Mouse (Mus musculus) forebrain, embryonic 10.5 days (tissue): ENCODE data around the gene Cox17. TPM values are rescaled to one million over a fixed set of nuclear protein-coding genes. Genes with fewer than 3 reads are reported as not detected.

Source experiments
- DNase-seq: peaks from one replicate; pipeline ENCODE4 v3.0.0-alpha.2; 2017; ENCODE audit warnings: low spot score; ENCODE audit errors: extremely low spot score
- H3K27ac ChIP-seq: fragments of 300-500 bp; sonication (generic); 2 replicates; pipeline ENCODE4 v1.5.1; 2016; ENCODE audit warnings: mild to moderate bottlenecking
- H3K27me3 ChIP-seq: fragments of 300-500 bp; sonication (generic); 2 replicates; pipeline ENCODE4 v1.6.1; 2016; ENCODE audit warnings: mild to moderate bottlenecking; ENCODE audit not compliant: poor library complexity, severe bottlenecking
- H3K36me3 ChIP-seq: fragments of 300-500 bp; sonication (generic); replicated peaks from 2 replicates; pipeline ENCODE4 v1.6.1; 2016; ENCODE audit warnings: mild to moderate bottlenecking, moderate library complexity
- H3K4me1 ChIP-seq: fragments of 300-500 bp; sonication (generic); 2 replicates; pipeline ENCODE4 v1.6.1; 2016
- H3K4me3 ChIP-seq: fragments of 300-500 bp; sonication (generic); 2 replicates; pipeline ENCODE4 v1.5.1; 2016; ENCODE audit warnings: mild to moderate bottlenecking, moderate library complexity
- H3K9me3 ChIP-seq: fragments of 300-500 bp; sonication (generic); 2 replicates; pipeline ENCODE4 v1.6.1; 2016; ENCODE audit warnings: mild to moderate bottlenecking, moderate library complexity
- WGBS: fragments of 180-500 bp; shearing (Covaris S2); methylation state at CpG from one replicate; pipeline ENCODE4 v1.1.7; 2016; 5-methylcytosine and 5-hydroxymethylcytosine counted together
- polyA plus RNA-seq: library from polyadenylated mRNA; unstranded; fragments of >200 nt; fragmentation: Nextera tagmentation; extraction: Ambion mirVana; gene quantifications from 2 replicates; pipeline ENCODE4 v1.2.1, GENCODE M21; 2016

The Cox17 gene
- polyA plus RNA-seq, 1 experiment from 2014 or later = 134 TPM

- no peaks in the 10 kb centered on the region for H3K9me3 ChIP-seq
- H3K4me3 ChIP-seq = no peak overlapping the region
- H3K27ac ChIP-seq = no peak overlapping the region
- peaks cover 7% of the 10 kb centered on the region for H3K4me1 ChIP-seq
- no peak for DNase-seq
- H3K36me3 ChIP-seq = peaks cover 49% of the 10 kb centered on the region
- H3K27me3 ChIP-seq = no peaks in the 10 kb centered on the region
Measured at GRCm38 (mm10) chr16:38352851-38353250, 6.1 kb downstream of the Cox17 start.

DNA sequence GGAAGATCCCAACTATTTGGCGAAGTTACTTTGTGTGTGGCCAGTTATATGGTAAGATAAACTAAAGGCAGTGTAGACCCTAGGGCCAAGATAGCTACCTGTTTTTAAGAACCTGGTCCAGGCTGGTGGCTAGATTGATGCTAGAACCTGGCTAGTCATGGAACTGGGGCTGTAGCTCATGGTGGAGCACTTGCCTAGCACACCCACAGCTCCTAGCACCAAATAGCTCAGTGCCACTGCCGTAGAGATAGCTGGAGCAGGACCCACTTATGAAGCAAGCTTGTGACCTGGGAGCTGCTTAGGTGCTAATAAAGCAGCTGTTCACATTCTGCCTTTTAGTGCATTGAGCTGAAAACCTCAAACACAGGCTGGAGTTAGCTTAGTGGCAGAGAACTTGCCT lies 6.9 kb downstream of the Cox17 start:
- Histone ChIP-seq H3K4me3 (no peak overlapping the region), H3K27me3 (no peaks in the 10 kb centered on the region), H3K4me1 (no peaks in the 10 kb centered on the region), H3K9me3 (no peaks in the 10 kb centered on the region), H3K36me3 (peaks cover 49% of the 10 kb centered on the region), H3K27ac (no peak overlapping the region)
- WGBS = 90% methylated on average over 2 of the region's 2 CpGs
- DNase-seq = no peak

- H3K4me3 ChIP-seq = no peak overlapping the region
- no peaks in the 10 kb centered on the region for H3K27me3 ChIP-seq
- no peak for DNase-seq
- H3K4me1 ChIP-seq = no peaks in the 10 kb centered on the region
- 90% methylated on average over 5 of the region's 5 CpGs for WGBS
- no peak overlapping the region for H3K27ac ChIP-seq
- peaks cover 43% of the 10 kb centered on the region for H3K36me3 ChIP-seq
- no peaks in the 10 kb centered on the region for H3K9me3 ChIP-seq
Measured at GRCm38 (mm10) chr16:38354185-38354913, 7.6 kb downstream of the Cox17 start.

DNA sequence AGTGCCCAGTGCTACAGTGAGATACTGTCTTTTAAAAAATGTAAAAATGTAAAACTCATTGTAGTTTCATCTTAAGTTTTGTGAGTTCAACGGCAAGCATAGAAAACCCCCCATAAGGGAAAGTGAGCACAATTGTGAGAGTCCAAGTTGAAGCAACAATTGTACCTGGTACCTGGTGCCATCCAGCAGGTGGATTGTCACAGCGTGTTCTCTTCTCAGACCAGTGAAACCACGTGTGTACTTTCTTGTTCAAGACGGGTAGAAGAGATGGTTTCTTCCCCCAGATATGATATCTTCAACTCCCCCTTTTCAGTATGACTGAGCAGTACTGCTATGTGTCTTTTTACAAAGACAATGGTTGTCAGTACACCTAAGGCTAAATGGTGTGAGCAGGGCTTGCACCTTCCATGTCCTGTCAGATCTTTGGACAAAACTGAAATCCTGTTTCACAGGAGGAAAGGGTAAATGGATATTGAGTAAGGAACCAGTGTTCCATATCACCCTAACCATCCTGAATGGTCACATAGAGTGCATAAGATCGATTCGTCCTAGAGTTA lies 11.5 kb downstream of the Cox17 start:
- 90% methylated on average over 6 of the region's 6 CpGs for WGBS
- Histone ChIP-seq H3K27ac (no peak overlapping the region), H3K4me3 (no peak overlapping the region), H3K9me3 (no peaks in the 10 kb centered on the region), H3K27me3 (no peaks in the 10 kb centered on the region), H3K4me1 (peaks cover 11% of the 10 kb centered on the region; the same call in 1 of the 2 replicates), H3K36me3 (peaks cover 8% of the 10 kb centered on the region)
- DNase-seq = no peak

DNA sequence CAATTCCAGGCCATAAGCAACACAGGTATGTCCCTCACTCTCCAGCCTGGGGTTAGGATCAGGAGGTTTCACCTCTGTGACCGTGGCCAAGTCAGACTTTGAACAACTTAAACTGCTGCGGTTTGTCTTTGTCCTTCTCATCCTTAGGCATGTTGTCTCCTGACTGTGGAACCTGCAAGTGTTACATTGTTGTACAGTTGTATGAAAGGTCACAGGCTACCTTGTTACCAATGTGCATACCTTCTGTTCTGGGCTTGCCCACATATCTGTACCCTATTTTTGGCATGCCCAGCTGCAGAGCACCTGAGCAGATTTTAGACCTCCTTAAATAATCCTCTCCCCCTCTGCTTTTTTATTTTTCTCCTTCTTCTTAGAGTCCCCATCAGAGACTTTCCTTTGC lies 12.4 kb downstream of the Cox17 start:
- 0 out of 2 replicates have a peak, but pooled peaks cover 3% of the 10 kb centered on the region for H3K36me3 ChIP-seq

DNA sequence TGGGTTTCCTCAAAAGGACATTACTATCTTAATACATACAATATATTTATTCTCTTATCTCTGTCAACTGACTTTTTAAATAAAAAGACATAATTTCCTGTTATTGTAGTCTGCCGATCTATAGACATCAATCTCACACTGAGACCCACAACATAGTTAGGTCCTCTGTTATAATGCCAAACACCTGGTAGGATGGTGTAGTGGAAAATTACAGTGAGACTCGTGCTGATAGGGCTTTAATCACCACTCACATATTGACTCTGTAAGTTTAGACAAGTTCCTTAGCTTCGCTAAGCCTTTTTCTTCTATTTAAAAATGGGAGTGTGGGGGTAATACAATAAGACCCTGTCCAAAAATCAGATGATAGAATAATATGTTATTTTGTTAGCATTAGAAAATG lies 13.1 kb downstream of the Cox17 start:
- Histone ChIP-seq H3K27me3 (no peaks in the 10 kb centered on the region), H3K27ac (no peak overlapping the region), H3K4me3 (no peak overlapping the region), H3K4me1 (peaks cover 11% of the 10 kb centered on the region; the same call in 1 of the 2 replicates), H3K9me3 (no peaks in the 10 kb centered on the region), H3K36me3 (0 out of 2 replicates have a peak, but pooled peaks cover 3% of the 10 kb centered on the region)
- DNase-seq = no peak
- 87% methylated on average over 3 of the region's 3 CpGs for WGBS

More for the DNA sequence above, 12.4 kb downstream of the Cox17 start:
- peaks cover 11% of the 10 kb centered on the region; the same call in 1 of the 2 replicates for H3K4me1 ChIP-seq
- no peaks in the 10 kb centered on the region for H3K9me3 ChIP-seq
- no peak overlapping the region for H3K27ac ChIP-seq
- no peaks in the 10 kb centered on the region for H3K27me3 ChIP-seq
- 91% methylated on average over 2 of the region's 2 CpGs for WGBS
- no peak overlapping the region for H3K4me3 ChIP-seq
- DNase-seq = no peak

- 21% methylated on average over 2 of the region's 2 CpGs for WGBS
- H3K4me3 ChIP-seq = no peak overlapping the region
- 0 out of 2 replicates have a peak, but pooled peaks cover 3% of the 10 kb centered on the region for H3K36me3 ChIP-seq
- no peak overlapping the region for H3K27ac ChIP-seq
- peaks cover 11% of the 10 kb centered on the region; the same call in 1 of the 2 replicates for H3K4me1 ChIP-seq
- DNase-seq = no peak
- no peaks in the 10 kb centered on the region for H3K9me3 ChIP-seq
- H3K27me3 ChIP-seq = no peaks in the 10 kb centered on the region
Measured at GRCm38 (mm10) chr16:38360317-38360716, 13.5 kb downstream of the Cox17 start.

DNA sequence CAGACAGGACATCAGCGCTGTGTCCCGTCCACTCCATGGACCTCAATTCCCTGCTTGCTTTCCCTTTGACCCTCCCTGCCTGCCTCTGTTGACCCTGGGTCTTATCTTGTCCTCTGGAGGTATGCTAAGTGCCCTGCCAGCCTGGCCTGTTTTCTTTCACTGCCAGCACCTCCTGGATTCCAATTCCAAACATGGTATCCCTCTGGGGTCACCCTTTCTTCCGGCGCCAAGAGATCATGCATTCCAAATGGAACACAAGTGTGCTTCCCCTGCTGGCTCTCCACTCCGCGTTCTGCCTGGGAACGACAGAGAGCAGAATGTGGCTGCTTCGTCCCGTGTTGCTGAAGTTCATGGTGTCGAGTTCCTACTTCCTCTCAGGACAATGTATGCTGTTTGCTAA lies 15.1 kb downstream of the Cox17 start, which contains the start of gene Popdc2:
Gene Popdc2 (plus strand): TSS at position 277 of the 400 bp plus-strand sequence.
- no peak for DNase-seq
- Histone ChIP-seq H3K4me1 (peaks cover 11% of the 10 kb centered on the region; the same call in 1 of the 2 replicates), H3K27ac (no peak within 1 kb of the TSS; the same call in 1 of the 2 replicates), H3K9me3 (no peaks in the 10 kb centered on the region), H3K27me3 (no peaks in the 10 kb centered on the region), H3K4me3 (no peak within 1 kb of the TSS), H3K36me3 (0 out of 2 replicates have a peak, but pooled peaks cover 2% of the 10 kb centered on the region)
- 73% methylated on average over 10 of the region's 10 CpGs for WGBS

- H3K36me3 ChIP-seq = no peaks in the 10 kb centered on the region
- 85% methylated on average over 20 of the region's 20 CpGs for WGBS
- H3K9me3 ChIP-seq = no peaks in the 10 kb centered on the region
- H3K27ac ChIP-seq = no peak overlapping the region
- peaks cover 11% of the 10 kb centered on the region; the same call in 1 of the 2 replicates for H3K4me1 ChIP-seq
- no peaks in the 10 kb centered on the region for H3K27me3 ChIP-seq
- no peak for DNase-seq
- H3K4me3 ChIP-seq = no peak overlapping the region
Measured at GRCm38 (mm10) chr16:38362493-38363255, 15.9 kb downstream of the Cox17 start.

DNA sequence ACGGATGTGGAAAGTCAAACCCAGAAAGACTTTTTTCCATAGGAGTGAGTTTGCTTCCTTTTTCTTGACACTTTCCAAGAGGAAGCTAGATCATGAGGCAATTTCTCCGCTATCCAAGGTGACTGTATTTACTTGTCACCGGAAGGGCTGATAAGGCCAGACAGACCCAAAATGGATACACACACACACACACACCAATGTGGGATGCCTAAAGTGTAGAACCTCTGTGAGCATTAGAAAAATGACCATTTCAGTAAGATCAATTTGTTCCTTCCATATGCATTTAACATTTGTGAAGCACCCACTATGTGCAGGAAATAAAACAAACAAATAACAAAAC lies 16.4 kb downstream of the Cox17 start:
- Histone ChIP-seq H3K4me3 (no peak overlapping the region), H3K36me3 (no peaks in the 10 kb centered on the region), H3K4me1 (peaks cover 11% of the 10 kb centered on the region), H3K27me3 (no peaks in the 10 kb centered on the region), H3K27ac (no peak overlapping the region), H3K9me3 (no peaks in the 10 kb centered on the region)
- 90% methylated on average over 3 of the region's 3 CpGs for WGBS
- no peak for DNase-seq

- DNase-seq = no peak
- no peak overlapping the region for H3K27ac ChIP-seq
- H3K4me3 ChIP-seq = no peak overlapping the region
- H3K27me3 ChIP-seq = no peaks in the 10 kb centered on the region
- H3K4me1 ChIP-seq = peaks cover 15% of the 10 kb centered on the region
- H3K9me3 ChIP-seq = no peaks in the 10 kb centered on the region
- 91% methylated on average over 7 of the region's 7 CpGs for WGBS
- H3K36me3 ChIP-seq = no peaks in the 10 kb centered on the region
Measured at GRCm38 (mm10) chr16:38363657-38364056, 16.9 kb downstream of the Cox17 start.

DNA sequence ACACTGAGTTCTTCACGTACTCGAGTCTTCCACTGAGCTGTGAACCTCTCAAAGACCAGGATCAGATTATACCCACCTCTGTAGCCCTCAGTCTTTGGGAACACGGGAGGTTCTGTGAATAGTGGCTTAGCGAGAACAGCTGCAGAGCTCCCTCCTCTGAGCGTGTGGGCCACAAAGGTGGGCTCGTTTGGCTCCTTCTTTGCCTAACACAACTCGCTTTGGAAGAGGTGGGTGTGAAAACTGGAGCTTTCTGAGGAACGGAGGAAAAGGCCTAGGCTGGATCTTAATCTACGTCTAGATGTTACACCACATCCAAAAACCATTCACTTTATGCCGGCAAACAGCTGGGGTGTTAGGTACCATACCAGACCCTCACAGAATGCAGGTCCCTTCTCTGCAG lies 18.6 kb downstream of the Cox17 start:
- Histone ChIP-seq H3K27ac (no peak overlapping the region), H3K27me3 (no peaks in the 10 kb centered on the region), H3K4me1 (peaks cover 15% of the 10 kb centered on the region), H3K4me3 (no peak overlapping the region), H3K9me3 (no peaks in the 10 kb centered on the region), H3K36me3 (no peaks in the 10 kb centered on the region)
- DNase-seq = no peak
- WGBS = 88% methylated on average over 10 of the region's 10 CpGs

DNA sequence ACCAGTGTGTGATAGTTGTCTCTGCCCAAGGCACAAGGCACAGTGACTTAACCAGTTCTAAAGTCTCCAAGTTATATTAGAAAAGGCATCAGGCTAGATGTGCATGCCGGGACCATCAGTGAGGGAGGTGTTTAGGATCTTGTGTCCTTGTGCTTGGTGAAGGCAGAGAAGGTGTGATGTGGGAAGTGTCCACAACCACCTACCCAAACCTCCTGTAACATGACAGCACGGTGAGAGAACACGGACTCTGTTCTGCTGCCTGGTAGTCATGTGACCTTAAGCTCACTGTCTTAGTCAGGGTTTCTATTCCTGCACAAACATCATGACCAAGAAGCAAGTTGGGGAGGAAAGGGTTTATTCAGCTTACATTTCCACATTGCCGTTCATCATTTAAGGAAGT lies 19.4 kb downstream of the Cox17 start:
- H3K27ac ChIP-seq = no peak overlapping the region
- no peaks in the 10 kb centered on the region for H3K27me3 ChIP-seq
- no peaks in the 10 kb centered on the region for H3K36me3 ChIP-seq
- 96% methylated on average over 4 of the region's 4 CpGs for WGBS
- H3K9me3 ChIP-seq = no peaks in the 10 kb centered on the region
- DNase-seq = no peak
- no peak overlapping the region for H3K4me3 ChIP-seq
- H3K4me1 ChIP-seq = peaks cover 13% of the 10 kb centered on the region
